Mouse (Mus musculus) thymus, adult 2 months (tissue): ENCODE data around the gene Ankrd37. TPM values are rescaled to one million over a fixed set of nuclear protein-coding genes. Genes with fewer than 3 reads are reported as not detected.

Experiments used
- DNase-seq: peaks from one replicate; pipeline ENCODE4 v3.0.0; 2021
- H3K27ac ChIP-seq: fragments of 200-500 bp; 2 replicates; pipeline ENCODE4 v1.5.1; 2012; ENCODE audit warnings: low read length, control low read depth; ENCODE audit not compliant: control insufficient read depth, insufficient read depth
- H3K27me3 ChIP-seq: fragments of 200-500 bp; 2 replicates; pipeline ENCODE4 v1.6.1; 2012; ENCODE audit warnings: mild to moderate bottlenecking, low read length, moderate library complexity, mixed read lengths; ENCODE audit not compliant: control insufficient read depth, insufficient read depth
- H3K36me3 ChIP-seq: fragments of 200-500 bp; 2 replicates; pipeline ENCODE4 v1.6.1; 2012; ENCODE audit warnings: mild to moderate bottlenecking, low read length, moderate library complexity; ENCODE audit not compliant: control insufficient read depth, insufficient read depth
- H3K4me1 ChIP-seq: fragments of 200-500 bp; replicated peaks from 2 replicates; pipeline ENCODE4 v1.6.1; 2012; ENCODE audit warnings: low read length; ENCODE audit not compliant: control insufficient read depth, insufficient read depth
- H3K4me3 ChIP-seq: fragments of 200-500 bp; 2 replicates; pipeline ENCODE4 v1.5.1; 2012; ENCODE audit warnings: mild to moderate bottlenecking, low read length, control low read depth, moderate library complexity; ENCODE audit not compliant: control insufficient read depth, insufficient read depth
- CTCF ChIP-seq: fragments of 200-500 bp; IDR thresholded peaks from 2 replicates; pipeline ENCODE4 v1.5.1; 2012; ENCODE audit warnings: mild to moderate bottlenecking, control low read depth, low read length, moderate library complexity, borderline replicate concordance; ENCODE audit not compliant: control insufficient read depth, poor library complexity, insufficient read depth; ENCODE audit errors: extremely low read depth
- POLR2A ChIP-seq: fragments of 200-500 bp; IDR thresholded peaks from 2 replicates; pipeline ENCODE4 v1.6.1; 2012; ENCODE audit warnings: mild to moderate bottlenecking, low read length, control low read depth, moderate library complexity; ENCODE audit not compliant: control insufficient read depth, poor library complexity, insufficient read depth; ENCODE audit errors: extremely low read depth
- WGBS: fragments of 180-500 bp; shearing (Covaris S2); methylation state at CpG from one replicate; pipeline ENCODE4 v1.1.7; 2018; 5-methylcytosine and 5-hydroxymethylcytosine counted together
- polyA plus RNA-seq: library from polyadenylated mRNA; depleted of rRNA; stranded (reverse); fragments of >200 nt; gene quantifications from 2 replicates; pipeline ENCODE4 v1.2.3, GENCODE M21; 2012

Ankrd37 gene
- polyA plus RNA-seq, 1 experiment: 7.2 TPM

DNA sequence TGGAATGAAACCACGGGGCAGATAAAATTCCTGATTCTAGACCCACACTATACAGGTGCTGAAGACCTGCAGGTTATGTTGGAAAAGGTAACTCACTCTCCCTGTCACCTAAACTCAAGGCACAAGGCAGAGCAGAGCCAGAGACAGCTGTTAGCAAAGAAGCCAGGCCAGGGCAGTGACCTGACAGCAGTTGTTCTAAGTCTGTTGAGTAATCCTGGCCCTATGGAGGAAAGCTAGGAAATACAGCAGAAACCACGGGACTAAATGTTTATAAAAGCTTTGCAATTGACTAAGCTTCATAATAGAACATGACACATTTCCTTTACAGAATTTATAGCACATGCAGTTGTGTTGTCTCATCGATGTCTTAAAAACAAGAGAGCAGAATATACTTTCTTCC is 9.9 kb downstream of the Ankrd37 start:
- H3K4me1 ChIP-seq: peaks cover 7% of the 10 kb centered on the region
- TF ChIP-seq POLR2A: no peak
- no peak for TF ChIP-seq CTCF

DNA sequence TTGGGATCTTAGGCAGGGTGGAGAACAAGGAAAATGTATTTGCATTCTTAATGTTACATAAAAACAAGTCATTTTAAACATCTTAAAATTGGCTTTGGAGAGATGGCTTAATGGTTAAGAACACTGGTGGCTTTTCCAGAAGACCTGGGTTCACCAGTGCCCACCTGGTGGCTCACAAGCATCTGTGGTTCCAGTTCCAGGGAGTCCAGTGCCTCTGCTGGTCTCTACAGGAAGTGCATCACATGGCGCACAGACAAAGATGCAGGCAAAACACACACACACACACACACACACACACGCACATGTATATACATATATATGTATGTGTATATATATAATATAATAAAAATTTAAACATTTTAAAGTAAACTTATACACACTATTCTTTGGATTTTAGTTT is 11.4 kb downstream of the Ankrd37 start:
- DNase-seq: peak; percentile 38

More for the DNA sequence above, 9.9 kb downstream of the Ankrd37 start:
- Histone ChIP-seq H3K4me3 (no peak overlapping the region), H3K36me3 (peaks cover 15% of the 10 kb centered on the region; the same call in 1 of the 2 replicates), H3K27ac (no peak overlapping the region), H3K27me3 (no peaks in the 10 kb centered on the region)
- 93% methylated on average over 3 of the region's 3 CpGs for WGBS
- DNase-seq: no peak

DNA sequence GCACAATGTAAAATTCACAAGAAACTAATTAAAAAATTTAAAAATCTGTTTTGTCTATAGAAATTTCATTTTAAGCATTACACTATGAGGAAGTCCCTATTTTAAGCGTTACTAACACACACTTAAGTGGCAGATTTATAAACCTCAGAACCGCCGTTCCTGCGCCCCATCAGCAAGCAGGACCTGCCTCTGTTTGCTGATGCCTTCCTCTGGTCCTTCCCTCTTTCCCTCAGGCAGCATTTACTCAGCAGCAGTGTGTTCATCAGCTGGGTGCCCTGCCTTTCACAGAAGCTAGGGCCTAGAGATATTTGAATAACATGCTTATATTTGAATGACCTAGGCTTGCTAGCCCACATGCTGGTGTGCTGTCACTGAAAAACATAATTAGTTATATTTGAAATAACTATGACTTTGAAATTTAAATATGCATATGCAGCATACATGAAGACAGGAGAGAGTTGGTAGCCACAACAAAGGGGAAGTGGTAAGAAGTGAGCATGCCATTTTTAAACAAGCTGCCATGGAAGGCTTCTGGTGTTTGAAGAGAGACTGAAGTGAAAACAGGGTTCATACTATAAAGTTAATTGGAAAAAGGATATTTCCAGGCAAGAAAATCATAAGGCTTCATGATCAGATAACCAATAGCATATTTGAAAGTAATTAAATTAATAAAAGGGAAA is 14.7 kb downstream of the Ankrd37 start:
- DNase-seq: no peak
- peaks cover 2% of the 10 kb centered on the region for H3K4me1 ChIP-seq
- no peak for TF ChIP-seq CTCF
- no peak for TF ChIP-seq POLR2A
- no peak overlapping the region for H3K27ac ChIP-seq
- WGBS: 42% methylated on average over 4 of the region's 4 CpGs
- H3K4me3 ChIP-seq: no peak overlapping the region
- H3K36me3 ChIP-seq: peaks cover 6% of the 10 kb centered on the region; the same call in 1 of the 2 replicates
- no peaks in the 10 kb centered on the region for H3K27me3 ChIP-seq

More for the DNA sequence above, 11.4 kb downstream of the Ankrd37 start:
- Histone ChIP-seq H3K36me3 (peaks cover 15% of the 10 kb centered on the region; the same call in 1 of the 2 replicates), H3K27ac (no peak overlapping the region; the same call in 1 of the 2 replicates), H3K4me1 (peaks cover 4% of the 10 kb centered on the region), H3K4me3 (no peak overlapping the region), H3K27me3 (no peaks in the 10 kb centered on the region)
- WGBS: 100% methylated on average over 2 of the region's 2 CpGs
- TF ChIP-seq CTCF: no peak
- no peak for TF ChIP-seq POLR2A

DNA sequence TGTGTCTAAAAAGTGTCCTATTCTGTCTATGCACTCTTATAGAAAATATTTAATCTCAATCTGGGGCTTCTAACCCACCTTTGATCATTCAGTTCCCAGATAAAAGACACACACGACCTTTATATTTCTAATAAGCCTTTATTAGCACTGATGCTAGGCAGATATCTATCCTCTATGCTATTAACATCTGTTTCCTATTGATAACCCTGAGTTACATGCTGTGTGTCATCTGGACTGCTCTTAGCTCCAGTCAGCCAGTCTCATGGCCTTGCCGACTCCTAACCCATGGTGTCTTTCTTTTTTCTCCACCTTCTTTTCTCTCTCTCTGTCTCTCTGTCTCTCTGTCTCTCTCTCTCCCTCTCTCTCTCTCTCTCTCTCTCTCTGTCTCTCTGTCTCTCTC is 17.3 kb downstream of the Ankrd37 start:
- Histone ChIP-seq H3K36me3 (peaks cover 8% of the 10 kb centered on the region; the same call in 1 of the 2 replicates), H3K27me3 (no peaks in the 10 kb centered on the region), H3K4me3 (no peak overlapping the region), H3K4me1 (peaks cover 2% of the 10 kb centered on the region), H3K27ac (no peak overlapping the region)
- no peak for DNase-seq
- WGBS: 90% methylated on average over 2 of the region's 2 CpGs
- no peak for TF ChIP-seq POLR2A
- no peak for TF ChIP-seq CTCF

DNA sequence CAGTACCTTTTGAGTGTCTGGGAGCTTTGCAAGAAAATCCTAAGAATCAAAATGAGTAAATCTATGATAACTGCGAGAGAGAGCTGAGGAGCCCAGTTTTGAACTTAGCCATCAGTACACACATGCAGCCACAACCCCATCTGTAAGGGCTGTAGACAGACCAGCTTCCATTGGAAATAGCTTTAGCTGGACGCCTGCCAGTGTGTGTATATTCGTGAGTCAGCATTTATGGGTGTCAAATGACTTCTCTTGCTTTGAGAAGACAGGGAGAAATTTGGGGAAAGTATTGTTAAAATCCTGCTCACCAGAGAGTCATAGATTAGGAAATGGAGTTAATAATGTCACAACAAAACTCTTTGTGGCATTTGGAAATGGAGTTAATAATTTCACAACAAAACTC is 18.8 kb downstream of the Ankrd37 start:
- 84% methylated on average over 3 of the region's 3 CpGs for WGBS
- DNase-seq: no peak
- H3K4me1 ChIP-seq: peaks cover 2% of the 10 kb centered on the region
- H3K4me3 ChIP-seq: no peak overlapping the region
- TF ChIP-seq CTCF (no peak), POLR2A (no peak)
- peaks cover 8% of the 10 kb centered on the region; the same call in 1 of the 2 replicates for H3K36me3 ChIP-seq
- H3K27ac ChIP-seq: no peak overlapping the region
- H3K27me3 ChIP-seq: no peaks in the 10 kb centered on the region

DNA sequence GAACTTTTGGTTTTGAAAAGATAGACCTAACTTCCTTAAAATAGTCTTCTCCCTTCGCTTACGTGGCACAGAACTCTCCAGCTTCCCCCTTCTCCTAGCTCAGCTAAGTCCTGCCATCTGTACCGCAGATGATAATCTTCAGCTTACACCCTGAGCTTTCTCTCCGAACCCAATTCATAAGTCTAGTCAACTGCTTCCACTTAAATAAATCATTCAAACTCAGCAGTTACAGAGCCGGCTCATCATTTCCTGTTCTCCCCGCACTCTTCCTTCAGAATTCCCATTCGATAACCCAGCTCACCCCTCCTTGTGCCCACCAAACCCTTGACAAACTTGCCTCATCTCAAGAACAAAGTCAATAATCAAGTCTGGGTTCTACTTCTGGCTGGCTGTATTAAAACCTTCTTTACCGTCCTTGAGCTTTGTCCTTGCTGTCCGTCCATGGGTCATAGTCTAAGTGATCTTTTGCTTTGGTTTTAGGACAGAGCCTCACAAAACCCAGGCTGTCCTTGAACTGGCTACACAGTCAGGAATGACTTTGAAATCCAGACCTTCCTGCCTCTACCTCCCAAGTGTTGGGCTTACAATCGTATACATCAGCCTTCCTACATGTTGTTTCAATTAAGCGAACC is 29.6 kb downstream of the Ankrd37 start:
- Histone ChIP-seq H3K36me3 (0 out of 2 replicates have a peak, but pooled peaks cover 3% of the 10 kb centered on the region), H3K4me1 (peaks cover 7% of the 10 kb centered on the region), H3K4me3 (peak overlapping the region; percentile 66), H3K27ac (no peak overlapping the region), H3K27me3 (no peaks in the 10 kb centered on the region)
- no peak for DNase-seq
- 36% methylated on average over 11 of the region's 11 CpGs for whole genome bisulfite sequencing
- no peak for TF ChIP-seq CTCF
- no peak for TF ChIP-seq POLR2A
